Comparison of ENCODE assay signal across 8 mouse cellular contexts in genomic region chr14:50895985-50896746, GRCm38 (mm10). TPM values are rescaled to one million over a fixed set of nuclear protein-coding genes. Genes with fewer than 3 reads are reported as not detected.
DNase-seq lines count a peak whose midpoint lies in the region; ATAC-seq lines count a peak whose summit lies in the region.

No protein-coding gene starts in this region.

- H3K4me1 ChIP-seq in forebrain, embryonic 16.5 days (replicated peaks; ENCODE audit: control insufficient read depth, insufficient read depth, low read length) = peaks cover 14% of the 10 kb centered on the region
- peaks cover 16% of the 10 kb centered on the region for H3K4me1 ChIP-seq in hindbrain, embryonic 10.5 days (replicated peaks)
- H3K4me1 ChIP-seq in lung, embryonic 16.5 days (replicated peaks; ENCODE audit: control insufficient read depth, insufficient read depth, low read length) = peaks cover 10% of the 10 kb centered on the region

- no peak overlapping the region for H3K27ac ChIP-seq in forebrain, embryonic 16.5 days (ENCODE audit: low read length)
- H3K27ac ChIP-seq in hindbrain, embryonic 10.5 days = peak overlapping the region; percentile 75; the same call in 1 of the 2 replicates
- H3K27ac ChIP-seq in lung, embryonic 16.5 days (ENCODE audit: low read length) = peak overlapping the region; percentile 65

- peak overlapping the region; percentile 94 for H3K4me2 ChIP-seq in forebrain, embryonic 16.5 days (ENCODE audit: low read length)
- H3K4me2 ChIP-seq in lung, embryonic 16.5 days (ENCODE audit: low read depth, low read length) = peak overlapping the region; percentile 90

- H3K9ac ChIP-seq in forebrain, embryonic 16.5 days (replicated peaks; ENCODE audit: low read depth, low read length) = peak overlapping the region; percentile 63
- peak overlapping the region; percentile 70 for H3K9ac ChIP-seq in lung, embryonic 16.5 days (ENCODE audit: low read length)

- peak overlapping the region; percentile 54 for H3K4me3 ChIP-seq in forebrain, embryonic 16.5 days (replicated peaks; ENCODE audit: low read length)
- peak overlapping the region; percentile 58 for H3K4me3 ChIP-seq in hindbrain, embryonic 10.5 days
- H3K4me3 ChIP-seq in lung, embryonic 16.5 days (ENCODE audit: low read length) = peak overlapping the region; percentile 51

- no peaks in the 10 kb centered on the region for H3K9me3 ChIP-seq in forebrain, embryonic 16.5 days (ENCODE audit: control insufficient read depth, low read length)
- H3K9me3 ChIP-seq in hindbrain, embryonic 10.5 days = 0 out of 2 replicates have a peak, but pooled peaks cover 3% of the 10 kb centered on the region
- H3K9me3 ChIP-seq in lung, embryonic 16.5 days (ENCODE audit: control insufficient read depth, low read length) = no peaks in the 10 kb centered on the region

- no peaks in the 10 kb centered on the region for H3K36me3 ChIP-seq in forebrain, embryonic 16.5 days (ENCODE audit: control insufficient read depth, insufficient read depth)
- no peaks in the 10 kb centered on the region for H3K36me3 ChIP-seq in hindbrain, embryonic 10.5 days
- no peaks in the 10 kb centered on the region for H3K36me3 ChIP-seq in lung, embryonic 16.5 days (ENCODE audit: control insufficient read depth, insufficient read depth, low read length)

- DNase-seq in MN1 (ENCODE audit: low spot score) = peak; percentile 70
- DNase-seq in cerebellum, adult 18-20 months = peak; percentile 81 to 82
- DNase-seq in hindbrain, embryonic 10.5 days (ENCODE audit: low spot score) = peak; percentile 42
- DNase-seq in layer of hippocampus, adult 9-11 months = peak; percentile 60
- DNase-seq in ovary, adult 18-20 months (ENCODE audit: low spot score) = peak; percentile 50
- no peak for DNase-seq in spleen, postnatal 10 days (ENCODE audit: low spot score in 2 of 2)

- ATAC-seq in forebrain, embryonic 16.5 days = peak; percentile 53
- ATAC-seq in lung, embryonic 16.5 days (ENCODE audit: low read depth) = peak; percentile 83

- 19% methylated on average over 19 of the region's 19 CpGs for WGBS in forebrain, embryonic 16.5 days
- 19% methylated on average over 19 of the region's 19 CpGs for WGBS in hindbrain, embryonic 10.5 days
- WGBS in lung, embryonic 16.5 days = 12% methylated on average over 19 of the region's 19 CpGs

- no peaks in the 10 kb centered on the region for H3K27me3 ChIP-seq in forebrain, embryonic 16.5 days (replicated peaks; ENCODE audit: control insufficient read depth, insufficient read depth, low read length)
- H3K27me3 ChIP-seq in hindbrain, embryonic 10.5 days (ENCODE audit: insufficient read depth, poor library complexity, severe bottlenecking) = peaks cover 30% of the 10 kb centered on the region
- H3K27me3 ChIP-seq in lung, embryonic 16.5 days (ENCODE audit: control insufficient read depth, insufficient read depth, low read depth, low read length) = peaks cover 3% of the 10 kb centered on the region; the same call in 1 of the 2 replicates

RNA-seq across cellular contexts. Expression of gene Klhl33, which starts 1.1 kb away (rescaled TPM):
- polyA plus RNA-seq in forebrain, embryonic 16.5 days (2015; fragmentation: Nextera tagmentation; extraction: Ambion mirVana) = 0.31 and 0.68 TPM in 2 replicates
- polyA plus RNA-seq in hindbrain, embryonic 10.5 days (2016; fragmentation: Nextera tagmentation; extraction: Ambion mirVana) = 0.09 and 0.20 TPM in 2 replicates
- polyA plus RNA-seq in lung, embryonic 16.5 days (2015; fragmentation: Nextera tagmentation; extraction: Ambion mirVana) = 0.59 TPM in 2 replicates

RNA-seq across cellular contexts. Expression of gene Tep1, which starts 25.8 kb away (rescaled TPM):
- 1.1 and 2.2 TPM in 2 replicates for polyA plus RNA-seq in forebrain, embryonic 16.5 days (2015; fragmentation: Nextera tagmentation; extraction: Ambion mirVana)
- 6.0 and 6.2 TPM in 2 replicates for polyA plus RNA-seq in hindbrain, embryonic 10.5 days (2016; fragmentation: Nextera tagmentation; extraction: Ambion mirVana)
- 6.0 and 6.2 TPM in 2 replicates for polyA plus RNA-seq in lung, embryonic 16.5 days (2015; fragmentation: Nextera tagmentation; extraction: Ambion mirVana)

RNA-seq across cellular contexts. Expression of gene Osgep, which starts 28.5 kb away (rescaled TPM):
- 140 and 146 TPM in 2 replicates for polyA plus RNA-seq in forebrain, embryonic 16.5 days (2015; fragmentation: Nextera tagmentation; extraction: Ambion mirVana)
- 164 and 174 TPM in 2 replicates for polyA plus RNA-seq in hindbrain, embryonic 10.5 days (2016; fragmentation: Nextera tagmentation; extraction: Ambion mirVana)
- 153 and 171 TPM in 2 replicates for polyA plus RNA-seq in lung, embryonic 16.5 days (2015; fragmentation: Nextera tagmentation; extraction: Ambion mirVana)

RNA-seq across cellular contexts. Expression of gene Apex1, which starts 28.6 kb away (rescaled TPM):
- polyA plus RNA-seq in forebrain, embryonic 16.5 days (2015; fragmentation: Nextera tagmentation; extraction: Ambion mirVana) = 265 and 283 TPM in 2 replicates
- polyA plus RNA-seq in hindbrain, embryonic 10.5 days (2016; fragmentation: Nextera tagmentation; extraction: Ambion mirVana) = 384 and 423 TPM in 2 replicates
- 171 and 177 TPM in 2 replicates for polyA plus RNA-seq in lung, embryonic 16.5 days (2015; fragmentation: Nextera tagmentation; extraction: Ambion mirVana)

RNA-seq across cellular contexts. Expression of gene Pip4p1, which starts 34.5 kb away (rescaled TPM):
- polyA plus RNA-seq in forebrain, embryonic 16.5 days (2015; fragmentation: Nextera tagmentation; extraction: Ambion mirVana) = 100 and 101 TPM in 2 replicates
- polyA plus RNA-seq in hindbrain, embryonic 10.5 days (2016; fragmentation: Nextera tagmentation; extraction: Ambion mirVana) = 59.0 and 63.9 TPM in 2 replicates
- 47.1 and 48.4 TPM in 2 replicates for polyA plus RNA-seq in lung, embryonic 16.5 days (2015; fragmentation: Nextera tagmentation; extraction: Ambion mirVana)

Comparison
In these comparisons a context has a peak if more than half of its experiments do, and no peak if none do; other contexts are left out.
1. DNase-seq: peak in MN1 (single experiment), cerebellum, adult 18-20 months (2 of 2), hindbrain, embryonic 10.5 days (single experiment), layer of hippocampus, adult 9-11 months (single experiment) and ovary, adult 18-20 months (single experiment); none in spleen, postnatal 10 days (0 of 2).
2. Peak in every context shown above with its lines, with median percentiles within 50 percentile points of each other: H3K4me3 ChIP-seq.